Mouse (Mus musculus): ENCODE data around the gene Popdc2. TPM values are rescaled to one million over a fixed set of nuclear protein-coding genes. Genes with fewer than 3 reads are reported as not detected.

The Popdc2 gene
- total RNA-seq, 2 experiments from 2014 or later: 1.3 to 1.8 TPM

- DNase-seq: no peak
Measured at GRCm38 (mm10) chr16:38354185-38354913, 7.7 kb upstream of the Popdc2 start.

GRCm38 (mm10) chr16:38358256-38358812 lies 3.7 kb upstream of the Popdc2 start:
- no peak for DNase-seq

GRCm38 (mm10) chr16:38359241-38359640 lies 2.8 kb upstream of the Popdc2 start:
- DNase-seq: no peak

- DNase-seq: no peak
Measured at GRCm38 (mm10) chr16:38359857-38360256, 2.2 kb upstream of the Popdc2 start.

GRCm38 (mm10) chr16:38360317-38360716 lies 1.7 kb upstream of the Popdc2 start:
- no peak for DNase-seq

- no peak for DNase-seq
Measured at GRCm38 (mm10) chr16:38362493-38363255, 665 bp downstream of the Popdc2 start.

GRCm38 (mm10) chr16:38363256-38363595 lies 1.2 kb downstream of the Popdc2 start:
- no peak for DNase-seq

- DNase-seq: no peak
Measured at GRCm38 (mm10) chr16:38363657-38364056, 1.6 kb downstream of the Popdc2 start.

- no peak for DNase-seq
Measured at GRCm38 (mm10) chr16:38365390-38365789, 3.4 kb downstream of the Popdc2 start.

- no peak for DNase-seq
Measured at GRCm38 (mm10) chr16:38366231-38366630, 4.2 kb downstream of the Popdc2 start.

- DNase-seq: peak; percentile 17 to 36
Measured at GRCm38 (mm10) chr16:38368336-38368735, 6.3 kb downstream of the Popdc2 start.

- no peak for DNase-seq
Measured at GRCm38 (mm10) chr16:38369000-38369399, 7.0 kb downstream of the Popdc2 start.

- DNase-seq: no peak
Measured at GRCm38 (mm10) chr16:38369431-38369830, 7.4 kb downstream of the Popdc2 start.

GRCm38 (mm10) chr16:38369992-38370484 lies 8.0 kb downstream of the Popdc2 start:
- no peak for DNase-seq

- DNase-seq: peak in 1 of 2 experiments; percentile 30
Measured at GRCm38 (mm10) chr16:38370633-38371374, 8.8 kb downstream of the Popdc2 start.

- DNase-seq: no peak
Measured at GRCm38 (mm10) chr16:38371705-38372296, 9.8 kb downstream of the Popdc2 start.

- no peak for DNase-seq
Measured at GRCm38 (mm10) chr16:38372876-38373275, 10.9 kb downstream of the Popdc2 start.

- no peak for DNase-seq
Measured at GRCm38 (mm10) chr16:38373439-38373838, 11.4 kb downstream of the Popdc2 start.

GRCm38 (mm10) chr16:38373941-38374340 lies 11.9 kb downstream of the Popdc2 start:
- no peak for DNase-seq

- no peak for DNase-seq
Measured at GRCm38 (mm10) chr16:38374379-38375140, 12.6 kb downstream of the Popdc2 start.

GRCm38 (mm10) chr16:38375182-38375581 lies 13.2 kb downstream of the Popdc2 start:
- no peak for DNase-seq
